Mouse (Mus musculus) kidney, adult 2 months (tissue): ENCODE measurements around the gene Gm21964.

Experiments
- CTCF ChIP-seq: fragments of 200-500 bp; conservative IDR thresholded peaks from 2 replicates; pipeline ENCODE4 v1.5.1; 2011; ENCODE audit warnings: low read depth, mild to moderate bottlenecking, control low read depth, low read length, moderate library complexity, mixed read lengths; ENCODE audit not compliant: insufficient read depth, insufficient read length
- POLR2A ChIP-seq: fragments of 200-500 bp; IDR thresholded peaks from one replicate; pipeline ENCODE4 v1.6.1; 2011; ENCODE audit warnings: low read depth, low read length, control low read depth

DNA sequence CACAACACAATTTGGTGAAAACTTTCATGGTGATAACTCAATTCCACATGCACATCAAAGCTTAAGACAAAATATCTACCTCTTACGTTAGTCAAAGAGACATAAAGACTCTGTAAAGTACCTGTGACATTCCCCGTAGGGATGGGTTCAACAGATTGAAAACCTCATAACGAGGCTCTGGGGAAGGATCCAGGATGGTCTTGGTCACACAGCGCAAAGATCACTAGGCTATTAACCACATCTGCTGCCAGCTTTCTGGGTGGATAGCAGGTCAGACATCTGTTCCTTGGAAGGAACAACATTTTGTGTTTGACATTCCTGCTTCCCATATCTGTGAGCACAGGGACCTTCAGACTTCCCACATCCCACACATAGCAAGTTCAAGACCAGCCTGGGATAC, 31.3 kb upstream of the Gm21964 start:
- TF ChIP-seq POLR2A (no peak), CTCF (no peak)
